ENCODE assay signal across 9 mouse cellular contexts in genomic region chr2:18473361-18473771, GRCm38 (mm10).
DNase-seq lines count a peak whose midpoint lies in the region; ATAC-seq and TF ChIP-seq lines count a peak whose summit lies in the region.
"Had no signal": no experiment of that assay in that cellular context is flagged by ENCODE, and none has a peak within 500 bp of the region (broad histone marks: within the 10 kb centered on the region; RNA-seq: fewer than 3 reads in every experiment).

No protein-coding gene starts in this region.

- no peaks in the 10 kb centered on the region for H3K36me3 ChIP-seq in midbrain, embryonic 16.5 days (ENCODE audit: control insufficient read depth, insufficient read depth, low read length)
- H3K36me3 ChIP-seq in midbrain, embryonic 11.5 days (ENCODE audit: control insufficient read depth, insufficient read depth, low read length) = no peaks in the 10 kb centered on the region
- H3K36me3 ChIP-seq in intestine, embryonic 16.5 days (ENCODE audit: control insufficient read depth, insufficient read depth, low read length) = no peaks in the 10 kb centered on the region
- H3K36me3 ChIP-seq in liver, postnatal 0 days (replicated peaks; ENCODE audit: insufficient read depth, low read length) = no peaks in the 10 kb centered on the region
- H3K36me3 ChIP-seq: limb, embryonic 15.5 days had no signal

- no peaks in the 10 kb centered on the region for H3K27me3 ChIP-seq in midbrain, embryonic 16.5 days (ENCODE audit: control insufficient read depth, insufficient read depth, low read depth, low read length)
- no peaks in the 10 kb centered on the region for H3K27me3 ChIP-seq in midbrain, embryonic 11.5 days (ENCODE audit: control insufficient read depth, insufficient read depth, low read length)
- H3K27me3 ChIP-seq in intestine, embryonic 16.5 days (replicated peaks; ENCODE audit: control insufficient read depth, insufficient read depth, low read length) = no peaks in the 10 kb centered on the region
- H3K27me3 ChIP-seq in liver, postnatal 0 days (ENCODE audit: insufficient read depth, low read length) = no peaks in the 10 kb centered on the region
- H3K27me3 ChIP-seq: limb, embryonic 15.5 days had no signal

- DNase-seq in adrenal gland, postnatal 14 days = peak; percentile 11
- no peak for DNase-seq in adrenal gland, postnatal 4 days (ENCODE audit: low spot score in 2 of 2)
- DNase-seq in midbrain, embryonic 11.5 days (ENCODE audit: low spot score, missing footprints) = no peak
- DNase-seq in liver, postnatal 0 days = no peak
- DNase-seq in cerebellum, adult 11-12 months = no peak

- no peak overlapping the region for H3K9ac ChIP-seq in midbrain, embryonic 16.5 days (ENCODE audit: low read depth, low read length)
- H3K9ac ChIP-seq in midbrain, embryonic 11.5 days (ENCODE audit: low read length) = no peak overlapping the region
- no peak overlapping the region for H3K9ac ChIP-seq in intestine, embryonic 16.5 days (ENCODE audit: low read depth, low read length)
- H3K9ac ChIP-seq in liver, postnatal 0 days (replicated peaks) = no peak overlapping the region
- H3K9ac ChIP-seq: limb, embryonic 15.5 days had no signal

- no peak overlapping the region for H3K4me3 ChIP-seq in midbrain, embryonic 16.5 days (ENCODE audit: low read depth, low read length)
- no peak overlapping the region for H3K4me3 ChIP-seq in midbrain, embryonic 11.5 days (ENCODE audit: low read depth, low read length)
- H3K4me3 ChIP-seq in intestine, embryonic 16.5 days (ENCODE audit: low read length) = no peak overlapping the region
- no peak overlapping the region for H3K4me3 ChIP-seq in liver, postnatal 0 days (ENCODE audit: low read depth, low read length)
- H3K4me3 ChIP-seq: limb, embryonic 15.5 days had no signal

- no peaks in the 10 kb centered on the region for H3K4me1 ChIP-seq in midbrain, embryonic 16.5 days (ENCODE audit: control insufficient read depth, insufficient read depth, low read length)
- no peaks in the 10 kb centered on the region for H3K4me1 ChIP-seq in midbrain, embryonic 11.5 days (ENCODE audit: control insufficient read depth, insufficient read depth, low read length)
- H3K4me1 ChIP-seq in intestine, embryonic 16.5 days (ENCODE audit: control insufficient read depth, insufficient read depth, low read length) = no peaks in the 10 kb centered on the region
- H3K4me1 ChIP-seq in liver, postnatal 0 days (ENCODE audit: insufficient read depth) = no peaks in the 10 kb centered on the region
- H3K4me1 ChIP-seq: limb, embryonic 15.5 days had no signal

- no peaks in the 10 kb centered on the region for H3K9me3 ChIP-seq in midbrain, embryonic 16.5 days (replicated peaks; ENCODE audit: control insufficient read depth, low read length, poor library complexity, severe bottlenecking)
- H3K9me3 ChIP-seq in midbrain, embryonic 11.5 days (ENCODE audit: control insufficient read depth, low read length) = no peaks in the 10 kb centered on the region
- H3K9me3 ChIP-seq in intestine, embryonic 16.5 days (ENCODE audit: control insufficient read depth, low read length) = no peaks in the 10 kb centered on the region
- H3K9me3 ChIP-seq in liver, postnatal 0 days (ENCODE audit: low read length) = no peaks in the 10 kb centered on the region
- H3K9me3 ChIP-seq: limb, embryonic 15.5 days had no signal

- WGBS in midbrain, embryonic 16.5 days = 64% methylated on average over 3 of the region's 3 CpGs
- 73% methylated on average over 3 of the region's 3 CpGs for WGBS in midbrain, embryonic 11.5 days
- WGBS in intestine, embryonic 16.5 days = 41% methylated on average over 3 of the region's 3 CpGs
- 44% methylated on average over 3 of the region's 3 CpGs for WGBS in liver, postnatal 0 days (ENCODE audit: insufficient replicate concordance)

- ATAC-seq in midbrain, embryonic 16.5 days = peak; percentile 68; the same call in 1 of the 2 replicates
- no peak for ATAC-seq in midbrain, embryonic 11.5 days (ENCODE audit: low FRiP score)
- peak; percentile 33; the same call in 1 of the 2 replicates for ATAC-seq in intestine, embryonic 16.5 days
- peak; percentile 19; the same call in 1 of the 2 replicates for ATAC-seq in liver, postnatal 0 days
- ATAC-seq in CD4-positive, CD25-positive, alpha-beta regulatory T cell, adult 4 months = no peak

- TF ChIP-seq EP300 in liver, postnatal 0 days (IDR thresholded peaks at IDR 0.05; ENCODE audit: low read depth) = no peak

- TF ChIP-seq CTCF in liver, postnatal 0 days (IDR thresholded peaks at IDR 0.05; ENCODE audit: low read depth) = no peak

- H3K27ac ChIP-seq in midbrain, embryonic 16.5 days (ENCODE audit: low read length) = no peak overlapping the region
- no peak overlapping the region for H3K27ac ChIP-seq in midbrain, embryonic 11.5 days (ENCODE audit: low read depth, low read length)
- H3K27ac ChIP-seq in intestine, embryonic 16.5 days (ENCODE audit: low read length) = no peak overlapping the region
- H3K27ac ChIP-seq in liver, postnatal 0 days (ENCODE audit: low read depth) = no peak overlapping the region
- H3K27ac ChIP-seq: limb, embryonic 15.5 days had no signal

- H3K4me2 ChIP-seq in midbrain, embryonic 16.5 days (ENCODE audit: low read length) = no peak overlapping the region
- no peak overlapping the region for H3K4me2 ChIP-seq in midbrain, embryonic 11.5 days
- no peak overlapping the region for H3K4me2 ChIP-seq in intestine, embryonic 16.5 days (ENCODE audit: low read depth, low read length)
- H3K4me2 ChIP-seq in liver, postnatal 0 days (ENCODE audit: low read depth, low read length) = no peak overlapping the region
- H3K4me2 ChIP-seq: limb, embryonic 15.5 days had no signal

Comparison
In these comparisons a context has a peak if more than half of its experiments do, and no peak if none do; other contexts are left out.
1. ATAC-seq: peak in midbrain, embryonic 16.5 days (single experiment), intestine, embryonic 16.5 days (single experiment) and liver, postnatal 0 days (single experiment); none in midbrain, embryonic 11.5 days (single experiment) and CD4-positive, CD25-positive, alpha-beta regulatory T cell, adult 4 months (single experiment).